8 mouse cellular contexts compared by ENCODE assay signal in the genomic region with DNA sequence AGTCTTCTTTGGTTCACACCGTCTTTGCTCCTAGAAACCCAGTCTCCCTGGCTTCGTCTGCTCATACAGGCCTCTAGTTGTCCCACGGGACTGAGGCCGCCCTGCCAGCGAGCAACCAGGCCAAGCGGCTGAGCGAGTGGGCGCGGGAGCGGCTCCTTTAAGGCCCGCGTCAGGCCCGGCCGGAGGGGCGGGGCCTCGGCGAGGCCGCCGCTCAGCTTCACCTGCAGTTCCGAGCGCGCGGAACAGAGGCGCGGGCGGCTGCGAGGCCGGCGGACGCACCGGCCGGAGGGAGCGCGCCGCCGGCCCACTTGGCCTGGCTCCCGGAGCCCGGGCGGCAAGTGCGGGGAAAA. TPM values are rescaled to one million over a fixed set of nuclear protein-coding genes. Genes with fewer than 3 reads are reported as not detected.
A peak's percentile ranks its signal among the peaks of the same experiment; 100 is the strongest.
DNase-seq lines count a peak whose midpoint lies in the region; ATAC-seq and TF ChIP-seq lines count a peak whose summit lies in the region.

A gene (plus strand): TSS at position 241 of the 350 bp plus-strand sequence.

- H3K9me3 ChIP-seq in erythroblast, embryonic 14.5 days (ENCODE audit: control insufficient read depth, low read length), result peaks cover 8% of the 10 kb centered on the region
- H3K9me3 ChIP-seq in embryonic facial prominence, embryonic 10.5 days, result no peaks in the 10 kb centered on the region
- H3K9me3 ChIP-seq in limb, embryonic 10.5 days (replicated peaks), result no peaks in the 10 kb centered on the region
- H3K9me3 ChIP-seq in midbrain, embryonic 10.5 days (replicated peaks), result no peaks in the 10 kb centered on the region

- under 1% methylated on average over 40 of the region's 40 CpGs for WGBS in embryonic facial prominence, embryonic 10.5 days
- 1% methylated on average over 40 of the region's 40 CpGs for WGBS in kidney, adult 2 months
- under 1% methylated on average over 39 of the region's 40 CpGs for WGBS in limb, embryonic 10.5 days
- WGBS in midbrain, embryonic 10.5 days, result 4% methylated on average over 32 of the region's 40 CpGs
- WGBS in small intestine, adult 2 months, result under 1% methylated on average over 40 of the region's 40 CpGs

- H3K36me3 ChIP-seq in erythroblast, embryonic 14.5 days (ENCODE audit: control insufficient read depth), result no peaks in the 10 kb centered on the region
- H3K36me3 ChIP-seq in embryonic facial prominence, embryonic 10.5 days (replicated peaks), result no peaks in the 10 kb centered on the region
- no peaks in the 10 kb centered on the region for H3K36me3 ChIP-seq in kidney, adult 2 months (ENCODE audit: control insufficient read depth, insufficient read depth, low read length)
- no peaks in the 10 kb centered on the region for H3K36me3 ChIP-seq in limb, embryonic 10.5 days
- H3K36me3 ChIP-seq in midbrain, embryonic 10.5 days, result 0 out of 2 replicates have a peak, but pooled peaks cover 4% of the 10 kb centered on the region
- H3K36me3 ChIP-seq in small intestine, adult 2 months (ENCODE audit: control insufficient read depth, insufficient read depth, low read length), result no peaks in the 10 kb centered on the region

- peaks cover 44% of the 10 kb centered on the region for H3K27me3 ChIP-seq in erythroblast, embryonic 14.5 days (ENCODE audit: control insufficient read depth)
- H3K27me3 ChIP-seq in embryonic facial prominence, embryonic 10.5 days (replicated peaks; ENCODE audit: low read depth, poor library complexity, severe bottlenecking), result peaks cover 76% of the 10 kb centered on the region
- no peaks in the 10 kb centered on the region for H3K27me3 ChIP-seq in kidney, adult 2 months (replicated peaks; ENCODE audit: control insufficient read depth, insufficient read depth, low read length)
- peaks cover 67% of the 10 kb centered on the region for H3K27me3 ChIP-seq in limb, embryonic 10.5 days (ENCODE audit: low read depth, poor library complexity, severe bottlenecking)
- H3K27me3 ChIP-seq in midbrain, embryonic 10.5 days (ENCODE audit: low read depth, poor library complexity, severe bottlenecking), result peaks cover 66% of the 10 kb centered on the region
- H3K27me3 ChIP-seq in small intestine, adult 2 months (ENCODE audit: control insufficient read depth, insufficient read depth, low read length), result peaks cover 14% of the 10 kb centered on the region

- H3K27ac ChIP-seq in embryonic facial prominence, embryonic 10.5 days (replicated peaks), result peak within 1 kb of the TSS; percentile 78
- H3K27ac ChIP-seq in kidney, adult 2 months (ENCODE audit: insufficient read depth, low read depth, low read length), result no peak within 1 kb of the TSS
- peak within 1 kb of the TSS; percentile 78 for H3K27ac ChIP-seq in limb, embryonic 10.5 days
- H3K27ac ChIP-seq in midbrain, embryonic 10.5 days (replicated peaks), result peak within 1 kb of the TSS; percentile 89
- H3K27ac ChIP-seq in small intestine, adult 2 months (ENCODE audit: insufficient read depth, low read depth, low read length), result no peak within 1 kb of the TSS

- no peak for ATAC-seq in erythroblast, adult 5-6 weeks (replicated peaks; ENCODE audit: low FRiP score, poor library complexity, severe bottlenecking)

- peak within 1 kb of the TSS; percentile 38 for H3K4me3 ChIP-seq in erythroblast, embryonic 14.5 days (replicated peaks)
- peak within 1 kb of the TSS; percentile 78 for H3K4me3 ChIP-seq in embryonic facial prominence, embryonic 10.5 days
- H3K4me3 ChIP-seq in kidney, adult 2 months (ENCODE audit: insufficient read depth, low read depth, low read length), result peak within 1 kb of the TSS; percentile 60
- peak within 1 kb of the TSS; percentile 77 for H3K4me3 ChIP-seq in limb, embryonic 10.5 days
- peak within 1 kb of the TSS; percentile 86 for H3K4me3 ChIP-seq in midbrain, embryonic 10.5 days
- H3K4me3 ChIP-seq in small intestine, adult 2 months (ENCODE audit: low read depth, low read length), result peak within 1 kb of the TSS; percentile 65

- H3K4me1 ChIP-seq in erythroblast, embryonic 14.5 days (ENCODE audit: control insufficient read depth), result no peaks in the 10 kb centered on the region
- H3K4me1 ChIP-seq in embryonic facial prominence, embryonic 10.5 days, result peaks cover 42% of the 10 kb centered on the region
- H3K4me1 ChIP-seq in kidney, adult 2 months (ENCODE audit: control insufficient read depth, insufficient read depth, low read length), result peaks cover 7% of the 10 kb centered on the region
- H3K4me1 ChIP-seq in limb, embryonic 10.5 days, result peaks cover 30% of the 10 kb centered on the region
- peaks cover 33% of the 10 kb centered on the region for H3K4me1 ChIP-seq in midbrain, embryonic 10.5 days
- H3K4me1 ChIP-seq in small intestine, adult 2 months (ENCODE audit: control insufficient read depth, insufficient read depth, insufficient read length, low read length), result peaks cover 10% of the 10 kb centered on the region; the same call in 1 of the 2 replicates

- TF ChIP-seq POLR2A in kidney, adult 2 months (IDR thresholded peaks at IDR 0.05; ENCODE audit: low read depth, low read length), result no peak
- TF ChIP-seq POLR2A in small intestine, adult 2 months (IDR thresholded peaks at IDR 0.05; ENCODE audit: low read depth, low read length), result no peak

- TF ChIP-seq CTCF in kidney, adult 2 months (conservative IDR thresholded peaks at IDR 0.05; ENCODE audit: insufficient read depth, insufficient read length, low read depth, low read length), result no peak
- no peak for TF ChIP-seq CTCF in small intestine, adult 2 months (IDR thresholded peaks at IDR 0.05; ENCODE audit: extremely low read depth, insufficient read length, insufficient replicate concordance, low read depth, low read length)

- DNase-seq in embryonic facial prominence, embryonic 10.5 days (ENCODE audit: low spot score), result peak; percentile 84
- peak; percentile 59 for DNase-seq in heart, adult 8-10 months (ENCODE audit: low spot score)
- DNase-seq in kidney, adult 2 months, result peak; percentile 82
- peak; percentile 82 for DNase-seq in limb, embryonic 10.5 days (ENCODE audit: low spot score)
- peak; percentile 84 for DNase-seq in midbrain, embryonic 10.5 days (ENCODE audit: low spot score)

RNA-seq across cellular contexts. Expression of the gene that starts here (rescaled TPM):
- 0.01 TPM in 1 of 2 replicates, not detected in the other for polyA plus RNA-seq in erythroblast, embryonic 14.5 days (2012)
- not detected in 2 replicates for total RNA-seq in erythroblast, adult 5-6 weeks (2015; ENCODE audit: low replicate concordance)
- total RNA-seq in erythroblast, adult 5-6 weeks (2017; ENCODE audit: low replicate concordance), result not detected in 2 replicates
- polyA plus RNA-seq in embryonic facial prominence, embryonic 10.5 days (2016; fragmentation: Nextera tagmentation; extraction: Ambion mirVana), result 2.9 and 4.0 TPM in 2 replicates
- total RNA-seq in heart, adult 8-10 months (2022), result 1 to 10 TPM; 5.2 to 7.5 (median 6.1) TPM
- polyA plus RNA-seq in kidney, adult 2 months (2012; rRNA removed), result 1.2 and 1.5 TPM in 2 replicates
- 1.4 and 1.8 TPM in 2 replicates for polyA plus RNA-seq in limb, embryonic 10.5 days (2016; fragmentation: Nextera tagmentation; extraction: Ambion mirVana)
- 8.3 and 9.8 TPM in 2 replicates for polyA plus RNA-seq in midbrain, embryonic 10.5 days (2016; fragmentation: Nextera tagmentation; extraction: Ambion mirVana)
- 0.15 and 0.19 TPM in 2 replicates for polyA plus RNA-seq in small intestine, adult 2 months (2012; rRNA removed)

Comparison
In these comparisons a context has a peak if more than half of its experiments do, and no peak if none do; other contexts are left out.
1. RNA of the gene that starts here (total RNA-seq): 5.2 to 7.5 TPM in heart, adult 8-10 months; not detected in erythroblast, adult 5-6 weeks; every median in the first group is over 4 times any median in the second.
2. H3K27ac ChIP-seq: peak in embryonic facial prominence, embryonic 10.5 days (single experiment), limb, embryonic 10.5 days (single experiment) and midbrain, embryonic 10.5 days (single experiment); none in kidney, adult 2 months (single experiment) and small intestine, adult 2 months (single experiment).
3. Peak in every context shown above with its lines, with median percentiles within 50 percentile points of each other: H3K4me3 ChIP-seq and DNase-seq.